ENCODE assay signal across 13 mouse cellular contexts in the genomic region with DNA sequence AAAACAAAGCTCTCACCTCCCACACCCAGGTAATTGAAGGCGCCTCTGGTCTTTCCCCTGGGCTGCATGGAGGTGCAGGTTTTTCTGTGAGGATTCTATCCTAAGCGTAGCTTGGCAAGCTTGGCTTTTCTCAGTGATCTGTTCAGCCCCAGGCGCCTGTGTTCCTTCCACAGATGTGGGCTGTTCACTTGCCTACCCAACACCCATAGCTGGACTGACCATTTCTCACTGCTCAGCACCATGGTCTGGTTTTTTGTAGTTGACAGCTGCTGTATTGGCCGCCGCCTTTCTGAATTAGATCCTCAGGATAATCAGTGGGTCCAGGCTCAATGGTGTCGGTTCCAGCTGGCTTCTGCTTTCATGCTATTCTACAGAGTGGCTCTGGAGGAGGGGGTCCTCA. TPM values are rescaled to one million over a fixed set of nuclear protein-coding genes. Genes with fewer than 3 reads are reported as not detected.
DNase-seq lines count a peak whose midpoint lies in the region; ATAC-seq lines count a peak whose summit lies in the region.
"Had no signal": no experiment of that assay in that cellular context is flagged by ENCODE, and none has a peak within 500 bp of the region (broad histone marks: within the 10 kb centered on the region; RNA-seq: fewer than 3 reads in every experiment).

No protein-coding gene starts in this region.

- H3K27ac ChIP-seq in midbrain, embryonic 12.5 days (replicated peaks) = no peak overlapping the region
- no peak overlapping the region for H3K27ac ChIP-seq in midbrain, embryonic 10.5 days (replicated peaks)
- H3K27ac ChIP-seq in hindbrain, embryonic 14.5 days = peak overlapping the region; percentile 62
- H3K27ac ChIP-seq in neural tube, embryonic 15.5 days (replicated peaks) = peak overlapping the region; percentile 74
- H3K27ac ChIP-seq: liver, embryonic 13.5 days had no signal

- H3K4me1 ChIP-seq in midbrain, embryonic 12.5 days = peaks cover 33% of the 10 kb centered on the region
- H3K4me1 ChIP-seq in midbrain, embryonic 10.5 days = peaks cover 14% of the 10 kb centered on the region
- peaks cover 28% of the 10 kb centered on the region for H3K4me1 ChIP-seq in hindbrain, embryonic 14.5 days (replicated peaks; ENCODE audit: control insufficient read depth, insufficient read depth, low read length)
- H3K4me1 ChIP-seq in neural tube, embryonic 15.5 days = peaks cover 43% of the 10 kb centered on the region

- no peak overlapping the region for H3K4me2 ChIP-seq in midbrain, embryonic 12.5 days (replicated peaks)
- 0 out of 2 replicates have a peak overlapping the region, but pooled peaks have one; percentile 24 for H3K4me2 ChIP-seq in hindbrain, embryonic 14.5 days (replicated peaks)
- H3K4me2 ChIP-seq in neural tube, embryonic 15.5 days = no peak overlapping the region
- H3K4me2 ChIP-seq: liver, embryonic 13.5 days had no signal

- H3K9ac ChIP-seq in midbrain, embryonic 12.5 days (replicated peaks) = no peak overlapping the region
- H3K9ac ChIP-seq in hindbrain, embryonic 14.5 days = no peak overlapping the region
- H3K9ac ChIP-seq in neural tube, embryonic 15.5 days (replicated peaks) = no peak overlapping the region
- H3K9ac ChIP-seq: liver, embryonic 13.5 days had no signal

- 0 out of 2 replicates have a peak, but pooled peaks have one; percentile 9 for ATAC-seq in midbrain, embryonic 12.5 days (ENCODE audit: low FRiP score, low read depth)
- no peak for ATAC-seq in hindbrain, embryonic 14.5 days (ENCODE audit: low FRiP score)
- ATAC-seq in neural tube, embryonic 15.5 days (ENCODE audit: low FRiP score) = no peak

- no peaks in the 10 kb centered on the region for H3K36me3 ChIP-seq in midbrain, embryonic 12.5 days
- no peaks in the 10 kb centered on the region for H3K36me3 ChIP-seq in midbrain, embryonic 10.5 days
- H3K36me3 ChIP-seq in hindbrain, embryonic 14.5 days (replicated peaks; ENCODE audit: control insufficient read depth, insufficient read depth) = no peaks in the 10 kb centered on the region
- no peaks in the 10 kb centered on the region for H3K36me3 ChIP-seq in neural tube, embryonic 15.5 days
- H3K36me3 ChIP-seq: liver, embryonic 13.5 days had no signal

- no peaks in the 10 kb centered on the region for H3K27me3 ChIP-seq in midbrain, embryonic 12.5 days
- H3K27me3 ChIP-seq in midbrain, embryonic 10.5 days (ENCODE audit: low read depth, poor library complexity, severe bottlenecking) = no peaks in the 10 kb centered on the region
- no peaks in the 10 kb centered on the region for H3K27me3 ChIP-seq in hindbrain, embryonic 14.5 days (ENCODE audit: control insufficient read depth, insufficient read depth, low read length)
- H3K27me3 ChIP-seq in neural tube, embryonic 15.5 days (replicated peaks) = no peaks in the 10 kb centered on the region

- no peaks in the 10 kb centered on the region for H3K9me3 ChIP-seq in midbrain, embryonic 12.5 days
- no peaks in the 10 kb centered on the region for H3K9me3 ChIP-seq in midbrain, embryonic 10.5 days (replicated peaks)
- H3K9me3 ChIP-seq in hindbrain, embryonic 14.5 days (ENCODE audit: control insufficient read depth, low read length) = no peaks in the 10 kb centered on the region
- H3K9me3 ChIP-seq in neural tube, embryonic 15.5 days (replicated peaks) = no peaks in the 10 kb centered on the region
- H3K9me3 ChIP-seq: liver, embryonic 13.5 days had no signal

- 73% methylated on average over 6 of the region's 6 CpGs for WGBS in midbrain, embryonic 12.5 days
- WGBS in midbrain, embryonic 10.5 days = 82% methylated on average over 6 of the region's 6 CpGs
- WGBS in hindbrain, embryonic 14.5 days = 48% methylated on average over 6 of the region's 6 CpGs
- WGBS in neural tube, embryonic 15.5 days = 58% methylated on average over 6 of the region's 6 CpGs

- DNase-seq in cerebellum, postnatal 10 days = peak; percentile 47 to 53
- no peak for DNase-seq in cerebellum, postnatal 25 days
- no peak for DNase-seq in midbrain, embryonic 10.5 days (ENCODE audit: low spot score)
- DNase-seq in hindbrain, embryonic 14.5 days (ENCODE audit: low spot score) = no peak
- DNase-seq in right cerebral cortex, adult 2 months (ENCODE audit: low spot score in 2 of 2) = no peak
- no peak for DNase-seq in B cell, adult 2 months
- DNase-seq: cerebellum, adult 2 months; kidney, adult 9 months; liver, embryonic 13.5 days; thymus, postnatal 36 days had no signal

- no peak overlapping the region for H3K4me3 ChIP-seq in midbrain, embryonic 12.5 days
- H3K4me3 ChIP-seq in midbrain, embryonic 10.5 days = no peak overlapping the region
- H3K4me3 ChIP-seq in hindbrain, embryonic 14.5 days (replicated peaks; ENCODE audit: low read length) = no peak overlapping the region
- H3K4me3 ChIP-seq in neural tube, embryonic 15.5 days (replicated peaks) = no peak overlapping the region
- H3K4me3 ChIP-seq: liver, embryonic 13.5 days had no signal

RNA-seq across cellular contexts. Expression of gene Rasgef1c, which starts 26.0 kb away (rescaled TPM):
- polyA plus RNA-seq in midbrain, embryonic 12.5 days (2016; fragmentation: Nextera tagmentation; extraction: Ambion mirVana) = 1.6 and 3.0 TPM in 2 replicates
- 0.23 and 0.29 TPM in 2 replicates for polyA plus RNA-seq in midbrain, embryonic 10.5 days (2016; fragmentation: Nextera tagmentation; extraction: Ambion mirVana)
- 31.7 and 35.3 TPM in 2 replicates for polyA plus RNA-seq in hindbrain, embryonic 14.5 days (2014; fragmentation: Nextera tagmentation; extraction: Ambion mirVana)
- polyA plus RNA-seq in neural tube, embryonic 15.5 days (2015; fragmentation: Nextera tagmentation; extraction: Ambion mirVana) = 25.2 and 31.0 TPM in 2 replicates
- polyA plus RNA-seq: heart, embryonic 14.5 days; liver, embryonic 13.5 days had no signal

Comparison
In these comparisons a context has a peak if more than half of its experiments do, and no peak if none do; other contexts are left out.
1. DNase-seq: peak in cerebellum, postnatal 10 days (2 of 2); none in cerebellum, postnatal 25 days (0 of 2), midbrain, embryonic 10.5 days (single experiment), hindbrain, embryonic 14.5 days (single experiment), right cerebral cortex, adult 2 months (0 of 2) and B cell, adult 2 months (0 of 2).
2. H3K27ac ChIP-seq: peak in hindbrain, embryonic 14.5 days (single experiment) and neural tube, embryonic 15.5 days (single experiment); none in midbrain, embryonic 12.5 days (single experiment) and midbrain, embryonic 10.5 days (single experiment).